Mouse (Mus musculus) liver, embryonic 14.5 days (tissue): ENCODE measurements around the gene Kcnmb2. TPM values are rescaled to one million over a fixed set of nuclear protein-coding genes. Genes with fewer than 3 reads are reported as not detected.

ENCODE experiments used
- ATAC-seq: fragments of 200-750 bp; cut with Nextera tagmentation; 2 replicates; pipeline ENCODE4 v1.8.0; 2017; ENCODE audit warnings: moderate number of reproducible peaks, mild to moderate bottlenecking, moderate library complexity; ENCODE audit not compliant: insufficient read depth
- DNase-seq, 3 experiments: peaks; one replicate each; pipeline ENCODE4 v3.0.0-alpha.2; 2012 to 2013; ENCODE audit warnings: low read depth in 3 of 3, low spot score in 3 of 3
- H3K27ac ChIP-seq: fragments of 300-500 bp; sonication (generic); 2 replicates; pipeline ENCODE4 v1.5.1; 2014; ENCODE audit warnings: moderate library complexity, mild to moderate bottlenecking, control low read depth, inconsistent platforms
- H3K27me3 ChIP-seq: fragments of 300-500 bp; sonication (generic); 2 replicates; pipeline ENCODE4 v1.6.1; 2014; ENCODE audit warnings: mild to moderate bottlenecking, low read length, moderate library complexity; ENCODE audit not compliant: control insufficient read depth, insufficient read depth
- H3K36me3 ChIP-seq: fragments of 300-500 bp; sonication (generic); replicated peaks from 2 replicates; pipeline ENCODE4 v1.6.1; 2014; ENCODE audit warnings: low read depth; ENCODE audit not compliant: control insufficient read depth, insufficient read depth
- H3K4me1 ChIP-seq, 2 experiments: fragments of 200-500 bp in 1 of 2; fragments of 300-500 bp in 1 of 2; sonication (generic) in 1 of 2; replicated peaks; 2 replicates each; pipeline ENCODE4 v1.6.1; 2012 to 2014; ENCODE audit warnings: antibody characterized with exemption in 1 of 2, inconsistent platforms in 1 of 2, low read length in 1 of 2; ENCODE audit not compliant: control insufficient read depth in 2 of 2, insufficient read depth in 2 of 2
- H3K4me2 ChIP-seq: fragments of 300-500 bp; sonication (generic); 2 replicates; pipeline ENCODE4 v1.6.1; 2014; ENCODE audit warnings: low read depth, mild to moderate bottlenecking, control low read depth, moderate library complexity
- H3K4me3 ChIP-seq, 2 experiments: fragments of 200-500 bp in 1 of 2; fragments of 300-500 bp in 1 of 2; sonication (generic) in 1 of 2; 2 replicates each; pipeline ENCODE4 v1.5.1; 2012 to 2014; ENCODE audit warnings: low read depth in 2 of 2, low read length in 2 of 2, mild to moderate bottlenecking in 2 of 2, control low read depth in 1 of 2, inconsistent platforms in 1 of 2, moderate library complexity in 1 of 2; ENCODE audit not compliant: insufficient read depth in 1 of 2
- H3K9ac ChIP-seq: fragments of 300-500 bp; sonication (generic); replicated peaks from 2 replicates; pipeline ENCODE4 v1.6.1; 2014; ENCODE audit warnings: mild to moderate bottlenecking, control low read depth, moderate library complexity
- H3K9me3 ChIP-seq: fragments of 300-500 bp; sonication (generic); 2 replicates; pipeline ENCODE4 v1.6.1; 2016; ENCODE audit warnings: low read length, mixed read lengths; ENCODE audit not compliant: control insufficient read depth
- CTCF ChIP-seq: IDR thresholded peaks from 2 replicates; pipeline ENCODE4 v1.5.1; 2016; ENCODE audit warnings: antibody characterized with exemption, low read depth, control low read depth
- EP300 ChIP-seq: IDR thresholded peaks from 2 replicates; pipeline ENCODE4 v1.6.1; 2016; ENCODE audit warnings: antibody characterized with exemption, low read depth
- WGBS: fragments of 180-500 bp; shearing (Covaris S2); extraction: QIAGEN DNeasy Blood & Tissue Kit; methylation state at CpG from one replicate; pipeline ENCODE4 v1.1.7; 2014; ENCODE audit not compliant: insufficient replicate concordance; 5-methylcytosine and 5-hydroxymethylcytosine counted together
- polyA plus RNA-seq, 2 experiments: library from polyadenylated mRNA; depleted of rRNA in 1 of 2; stranded (reverse) in 1 of 2; unstranded in 1 of 2; fragments of >200 nt; fragmentation: Nextera tagmentation in 1 of 2; extraction: Ambion mirVana in 1 of 2; gene quantifications; 2 replicates each; pipeline versions ENCODE4 v1.2.1 to v1.2.3; 2012 to 2014

Gene Kcnmb2
- polyA plus RNA-seq, 2 experiments = 0.07 to 0.32 TPM

GRCm38 (mm10) chr3:31934704-31935103 is 32.4 kb downstream of the Kcnmb2 start:
- ATAC-seq = no peak
- TF ChIP-seq EP300 = no peak
- no peak for TF ChIP-seq CTCF
- Histone ChIP-seq H3K9ac (no peak overlapping the region), H3K9me3 (no peaks in the 10 kb centered on the region), H3K4me1 (no peaks in the 10 kb centered on the region), H3K4me3 (no peak overlapping the region), H3K4me2 (no peak overlapping the region), H3K27ac (no peak overlapping the region), H3K36me3 (no peaks in the 10 kb centered on the region), H3K27me3 (no peaks in the 10 kb centered on the region)
- DNase-seq = no peak
- WGBS = 30% methylated on average over 1 of the region's 1 CpGs

GRCm38 (mm10) chr3:31941478-31941877 is 39.2 kb downstream of the Kcnmb2 start:
- no peaks in the 10 kb centered on the region for H3K27me3 ChIP-seq
- TF ChIP-seq CTCF (no peak), EP300 (no peak)
- no peaks in the 10 kb centered on the region for H3K36me3 ChIP-seq
- ATAC-seq (no peak), DNase-seq (no peak)
- H3K9ac ChIP-seq = no peak overlapping the region
- H3K4me2 ChIP-seq = no peak overlapping the region
- no peak overlapping the region for H3K4me3 ChIP-seq
- H3K4me1 ChIP-seq = no peaks in the 10 kb centered on the region
- no peaks in the 10 kb centered on the region for H3K9me3 ChIP-seq
- H3K27ac ChIP-seq = no peak overlapping the region
- WGBS = 17% methylated on average over 6 of the region's 6 CpGs

DNA sequence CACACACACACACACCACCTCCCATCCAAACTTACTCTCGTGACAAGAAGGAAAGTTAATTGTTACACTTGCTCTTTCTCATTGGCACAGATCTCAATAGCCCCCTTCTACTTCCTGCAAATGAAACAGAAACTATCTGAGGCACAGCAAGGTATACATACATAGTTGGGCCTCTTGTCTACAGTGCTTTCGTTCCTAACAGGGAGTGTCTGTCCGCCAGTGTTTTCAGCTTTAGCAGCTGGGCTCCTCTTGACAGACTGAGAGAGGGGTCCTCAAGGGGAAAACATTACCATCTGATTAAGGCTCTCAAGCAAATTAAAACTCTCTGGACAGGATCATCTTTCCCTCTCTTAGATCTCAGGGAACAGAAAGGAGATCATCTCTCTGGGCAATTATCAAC is 51.9 kb downstream of the Kcnmb2 start:
- Histone ChIP-seq H3K4me2 (no peak overlapping the region), H3K27me3 (no peaks in the 10 kb centered on the region), H3K9ac (no peak overlapping the region), H3K27ac (no peak overlapping the region), H3K9me3 (no peaks in the 10 kb centered on the region), H3K4me1 (no peaks in the 10 kb centered on the region), H3K4me3 (no peak overlapping the region), H3K36me3 (no peaks in the 10 kb centered on the region)
- no peak for DNase-seq
- no peak for ATAC-seq
- 51% methylated on average over 3 of the region's 3 CpGs for WGBS
- TF ChIP-seq CTCF = no peak
- no peak for TF ChIP-seq EP300

DNA sequence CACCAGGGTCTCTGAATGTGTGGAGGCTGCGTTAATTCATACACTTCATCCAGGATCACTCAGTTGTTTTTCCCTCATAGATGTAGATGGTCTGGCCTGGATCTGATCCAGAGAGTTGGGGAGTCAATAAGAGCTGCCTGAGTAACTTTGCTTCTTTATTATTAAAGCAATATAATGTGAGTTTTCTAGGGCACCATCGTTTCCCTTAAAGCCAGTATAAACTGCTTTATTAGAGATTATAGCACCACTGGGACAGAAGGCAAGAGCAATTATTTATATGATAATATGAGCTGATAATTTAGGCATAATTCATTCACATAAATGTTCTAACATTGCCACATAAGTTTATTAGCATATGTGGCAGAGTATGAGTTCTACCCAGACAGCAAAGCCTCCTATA is 52.7 kb downstream of the Kcnmb2 start:
- Histone ChIP-seq H3K36me3 (no peaks in the 10 kb centered on the region), H3K4me2 (no peak overlapping the region), H3K9ac (no peak overlapping the region), H3K9me3 (no peaks in the 10 kb centered on the region), H3K27me3 (no peaks in the 10 kb centered on the region), H3K27ac (no peak overlapping the region), H3K4me3 (no peak overlapping the region), H3K4me1 (no peaks in the 10 kb centered on the region)
- DNase-seq (no peak), ATAC-seq (no peak)
- TF ChIP-seq CTCF (no peak), EP300 (no peak)
- 67% methylated on average over 2 of the region's 2 CpGs for WGBS

- Histone ChIP-seq H3K9ac (no peak overlapping the region), H3K4me2 (no peak overlapping the region), H3K27me3 (no peaks in the 10 kb centered on the region), H3K27ac (no peak overlapping the region), H3K4me3 (no peak overlapping the region), H3K36me3 (no peaks in the 10 kb centered on the region), H3K9me3 (no peaks in the 10 kb centered on the region), H3K4me1 (no peaks in the 10 kb centered on the region)
- no peak for DNase-seq
- 53% methylated on average over 5 of the region's 5 CpGs for WGBS
- TF ChIP-seq EP300 (no peak), CTCF (no peak)
- no peak for ATAC-seq
These were observed 57.5 kb downstream of the Kcnmb2 start for GRCm38 (mm10) chr3:31959821-31960220.

DNA sequence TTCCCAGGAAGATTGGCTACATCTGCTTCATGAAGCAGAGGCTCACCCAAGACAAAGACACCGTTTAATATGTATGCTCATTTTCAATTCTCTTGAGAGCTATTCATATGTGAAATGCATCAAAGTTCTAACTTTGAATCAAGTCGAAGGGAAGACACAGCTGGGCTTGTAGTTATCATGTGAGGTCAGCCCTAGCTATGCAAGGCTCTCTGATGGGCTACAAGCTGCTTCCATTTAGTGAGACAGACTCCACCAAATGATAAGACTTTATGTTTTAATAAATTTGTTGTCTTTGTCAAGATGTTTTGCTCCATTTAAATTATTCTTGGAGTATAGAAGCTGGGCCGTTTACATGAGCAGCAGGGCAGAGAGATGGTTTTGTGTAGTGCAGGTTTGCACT is 58.9 kb downstream of the Kcnmb2 start:
- no peak overlapping the region for H3K9ac ChIP-seq
- TF ChIP-seq EP300 (no peak), CTCF (no peak)
- H3K27me3 ChIP-seq = no peaks in the 10 kb centered on the region
- no peaks in the 10 kb centered on the region for H3K36me3 ChIP-seq
- no peaks in the 10 kb centered on the region for H3K9me3 ChIP-seq
- no peak overlapping the region for H3K27ac ChIP-seq
- H3K4me2 ChIP-seq = no peak overlapping the region
- WGBS = 48% methylated on average over 3 of the region's 3 CpGs
- DNase-seq (no peak), ATAC-seq (no peak)
- H3K4me1 ChIP-seq = no peaks in the 10 kb centered on the region
- no peak overlapping the region for H3K4me3 ChIP-seq
